Mouse (Mus musculus) NIH3T3 (cell line): Measurements from ENCODE around the gene Mr1.

Source experiments
- DNase-seq: peaks from one replicate; pipeline ENCODE4 v3.0.0-alpha.2; 2012; ENCODE audit warnings: low read depth

The Mr1 gene

GRCm38 (mm10) chr1:155093971-155094707 lies 52.5 kb downstream of the Mr1 start:
- no peak for DNase-seq

- peak; percentile 92 for DNase-seq
Observed at GRCm38 (mm10) chr1:155093145-155093791, 53.3 kb downstream of the Mr1 start.

DNA sequence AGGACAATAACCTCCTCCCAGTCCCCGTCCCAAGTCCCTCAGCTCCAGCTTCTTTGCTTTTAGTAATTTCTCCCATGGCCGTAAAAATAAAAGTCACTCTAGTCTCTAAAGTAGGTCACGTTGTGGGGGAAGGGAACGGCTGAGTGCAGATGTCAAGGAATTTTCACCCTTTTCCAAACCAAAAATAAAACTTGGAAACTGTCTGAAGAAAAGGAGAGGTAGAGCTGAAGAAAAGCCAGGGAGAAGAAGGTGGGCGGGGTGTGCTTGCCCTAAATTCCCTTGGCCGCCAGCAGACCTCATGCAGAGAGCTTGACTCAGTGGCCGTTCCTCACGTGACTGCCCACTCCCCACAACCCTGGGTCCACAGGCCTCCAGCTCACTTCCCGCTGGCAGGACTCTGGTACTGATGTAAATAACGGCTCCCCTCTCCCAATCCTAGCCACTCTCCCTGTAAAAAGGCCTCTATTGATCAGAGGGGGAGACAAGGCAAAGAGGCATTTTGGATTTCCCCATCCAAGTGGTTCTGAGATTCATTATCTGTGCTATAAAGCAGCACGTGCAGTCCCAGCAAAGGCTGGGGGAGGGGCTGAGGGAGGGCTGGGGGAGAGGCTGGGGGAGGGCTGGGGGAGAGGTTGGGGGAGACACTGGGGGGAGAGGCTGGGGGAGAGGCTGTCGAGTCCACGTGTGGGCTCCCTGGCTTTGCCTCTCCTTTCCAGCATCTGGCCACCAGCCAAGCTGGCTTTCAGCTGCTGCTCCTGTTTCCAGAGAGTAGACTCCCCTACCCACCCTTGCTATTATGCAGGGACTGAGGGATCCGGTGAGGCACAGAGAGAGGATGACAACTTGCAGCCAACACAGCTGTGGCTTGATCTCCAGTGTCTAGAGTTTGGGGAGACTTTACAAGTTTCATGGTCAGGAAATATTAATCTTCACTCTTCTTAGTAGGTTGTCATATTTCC lies 54.5 kb downstream of the Mr1 start:
- DNase-seq: peak; percentile 96

DNA sequence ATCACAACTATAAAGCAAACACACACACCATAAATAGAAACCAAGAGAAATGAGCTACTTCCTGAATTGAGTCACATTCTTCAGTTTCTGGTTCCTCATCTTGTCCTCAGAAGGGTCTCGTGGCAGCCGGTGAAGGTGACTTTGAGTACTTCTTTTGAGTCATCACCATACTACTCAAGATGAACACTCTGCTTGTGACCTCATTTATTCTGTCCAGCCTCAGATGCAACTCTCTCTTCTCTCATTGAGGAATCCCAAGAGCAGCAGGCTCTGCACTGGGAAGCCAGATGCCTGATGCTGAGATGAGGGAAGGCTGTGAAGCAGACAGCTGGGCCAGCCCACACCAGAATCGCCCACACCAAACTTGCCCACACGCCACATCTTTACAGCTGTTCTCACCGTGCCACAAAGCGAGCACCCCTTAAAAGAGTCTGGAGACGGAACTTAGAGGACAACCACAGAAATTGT lies 55.2 kb downstream of the Mr1 start:
- peak; percentile 53 for DNase-seq

DNA sequence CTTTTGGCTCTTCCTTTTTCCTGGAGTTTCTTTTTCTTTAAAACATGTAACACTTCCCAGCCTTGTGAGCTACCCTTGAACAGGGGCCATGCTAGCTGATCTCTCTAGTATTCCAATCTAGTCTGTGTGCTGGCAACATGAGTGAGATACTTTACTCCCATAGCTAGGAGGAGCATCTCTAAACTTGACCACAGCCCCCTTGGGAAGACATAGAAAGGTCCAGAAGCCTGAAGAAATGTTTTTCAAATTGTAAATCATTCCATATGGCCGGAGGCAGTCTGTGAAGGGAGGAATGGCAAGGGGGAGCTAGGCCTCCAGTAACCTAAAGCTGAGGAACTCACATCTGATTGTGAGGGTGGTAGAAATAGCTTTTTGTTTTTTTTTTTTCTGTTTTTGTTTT lies 55.9 kb downstream of the Mr1 start:
- peak; percentile 91 for DNase-seq

GRCm38 (mm10) chr1:155090327-155090726 lies 56.3 kb downstream of the Mr1 start:
- DNase-seq: no peak

DNA sequence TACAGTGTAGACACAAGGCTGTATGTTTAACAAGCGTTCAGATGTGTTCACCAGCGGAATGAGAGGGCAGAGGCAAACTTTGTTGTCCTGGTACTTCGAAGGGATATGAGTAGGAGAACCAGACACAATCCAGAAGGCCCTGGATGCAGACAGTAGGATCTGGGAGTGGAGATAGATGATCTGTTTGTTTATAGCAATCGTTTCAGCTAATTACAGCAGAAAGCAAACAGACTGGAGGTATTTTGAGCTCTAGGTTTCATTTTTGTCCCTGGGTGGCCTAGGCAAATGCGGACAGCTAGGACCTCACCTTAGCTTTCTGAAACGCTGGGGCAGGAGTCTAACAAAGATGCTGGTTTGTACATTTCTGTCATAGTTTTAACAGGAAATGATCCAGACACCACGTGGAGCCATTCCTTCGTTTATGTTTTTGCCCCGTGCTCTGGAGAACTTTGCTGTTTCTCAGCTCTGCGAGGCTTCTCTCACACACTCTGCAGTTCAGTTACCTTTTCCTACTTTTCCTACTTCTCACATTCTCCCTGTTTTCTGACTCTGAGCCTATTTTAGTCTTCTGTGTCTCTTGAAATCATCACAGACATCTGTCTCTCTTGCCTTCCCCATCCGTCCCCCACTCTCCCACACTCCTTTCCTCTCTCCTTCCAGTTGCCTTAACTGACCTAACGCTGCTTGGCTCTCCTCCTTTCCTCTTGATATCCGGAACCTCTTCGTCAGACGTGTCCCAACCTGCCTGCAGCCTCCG lies 57.6 kb downstream of the Mr1 start:
- DNase-seq: no peak

DNA sequence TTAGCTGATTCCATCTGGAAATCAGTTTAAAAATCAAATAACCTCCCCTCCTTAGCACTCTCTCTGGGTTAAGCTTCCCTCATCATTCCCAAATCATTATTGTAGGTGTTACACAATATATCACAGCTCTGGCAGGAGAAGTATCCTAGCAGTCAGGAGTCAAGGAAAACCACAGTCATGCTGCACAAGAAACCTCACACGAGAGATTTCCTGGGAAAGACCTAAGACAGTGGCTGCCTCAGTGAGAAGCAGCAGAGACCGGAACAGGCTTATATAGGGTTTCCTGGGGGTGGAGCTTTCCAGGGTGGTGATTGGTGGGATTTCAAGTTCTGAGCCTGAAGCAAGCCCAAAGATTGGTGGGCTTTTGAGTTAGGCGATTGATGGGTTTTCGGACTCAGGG lies 58.6 kb downstream of the Mr1 start:
- peak; percentile 61 for DNase-seq

- peak; percentile 41 for DNase-seq
Observed at GRCm38 (mm10) chr1:155086893-155087292, 59.7 kb downstream of the Mr1 start.

DNA sequence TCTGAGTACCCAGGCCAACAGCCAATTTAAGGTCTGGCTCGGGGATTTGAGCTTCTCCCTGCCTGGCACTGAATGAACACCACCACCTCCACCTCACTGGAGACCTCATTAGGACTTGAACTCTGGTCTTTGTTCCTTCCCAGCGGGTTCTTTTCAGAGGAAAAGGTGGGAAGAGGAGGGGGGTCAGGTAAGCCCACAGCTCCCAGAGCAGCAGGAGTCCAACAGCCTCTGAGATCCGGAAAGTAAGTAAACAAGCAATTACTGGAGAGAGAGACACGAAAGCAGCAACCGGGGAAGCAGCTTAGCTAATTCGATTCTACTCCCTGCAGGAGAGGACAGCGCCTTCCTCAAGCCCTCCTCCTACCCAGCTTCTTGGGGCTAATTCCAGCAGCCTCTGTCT lies 60.2 kb downstream of the Mr1 start:
- DNase-seq: peak; percentile 35

DNA sequence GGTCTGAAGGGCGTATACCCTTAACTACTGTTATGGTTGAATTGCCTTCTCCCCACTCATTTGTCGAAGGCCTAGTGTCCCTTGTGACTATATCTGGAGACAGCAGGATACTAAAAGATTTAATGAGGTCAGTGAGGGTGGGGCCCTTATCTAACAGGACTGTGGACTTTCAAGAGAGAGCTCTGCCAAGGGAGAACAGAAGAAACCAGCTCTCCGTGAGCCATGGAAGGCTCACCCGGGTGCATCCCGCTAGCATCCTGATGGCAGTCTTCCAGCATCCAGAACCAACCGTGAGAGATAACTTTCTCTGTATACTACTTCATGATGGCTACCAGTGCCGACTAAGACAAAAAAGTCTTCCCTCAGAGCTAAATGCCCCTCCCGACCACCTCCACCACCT lies 61.8 kb downstream of the Mr1 start:
- DNase-seq: no peak

GRCm38 (mm10) chr1:155083271-155084265 lies 63.0 kb downstream of the Mr1 start:
- peak; percentile 99 for DNase-seq

GRCm38 (mm10) chr1:155082965-155083268 lies 63.7 kb downstream of the Mr1 start:
- peak; percentile 80 for DNase-seq

DNA sequence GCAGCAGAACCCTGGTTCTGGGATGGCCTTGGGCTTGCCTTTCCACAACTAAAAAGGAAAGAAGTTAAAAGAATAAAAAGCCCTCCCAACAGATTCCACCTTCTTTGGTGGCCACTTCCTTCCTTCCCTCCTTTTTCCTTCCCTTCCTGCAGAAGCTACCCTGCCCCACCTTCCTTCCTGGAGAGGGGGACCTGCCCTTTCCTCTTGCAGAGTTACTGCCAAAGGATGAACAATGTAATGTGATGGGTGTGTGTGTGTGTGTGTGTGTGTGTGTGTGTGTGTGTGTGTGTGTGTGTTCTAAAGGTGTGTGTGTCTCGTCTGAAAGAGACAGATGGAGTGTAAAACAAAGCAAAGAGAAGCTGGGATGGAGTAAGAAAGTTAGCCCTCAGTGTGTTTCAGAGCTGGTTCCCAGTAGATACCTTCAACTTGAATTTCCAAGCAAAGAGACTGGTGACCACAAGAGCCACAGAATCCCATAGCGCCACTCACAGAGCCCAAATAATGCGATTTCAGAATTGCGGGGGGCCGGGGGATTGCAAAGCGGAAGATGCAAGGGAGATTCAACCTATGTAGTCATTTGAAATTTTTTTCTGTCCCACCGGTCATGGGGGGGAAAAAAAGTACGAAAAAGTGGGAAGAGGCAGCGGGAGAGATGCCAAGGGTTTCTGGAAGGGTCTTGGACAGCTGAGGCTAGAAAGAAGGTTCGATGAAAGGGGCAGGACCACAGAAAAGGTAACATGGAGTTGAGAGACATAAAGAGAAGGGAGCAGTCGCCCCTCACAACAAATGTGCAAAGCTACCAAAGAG lies 64.3 kb downstream of the Mr1 start:
- DNase-seq: no peak

- no peak for DNase-seq
Observed at GRCm38 (mm10) chr1:155077675-155078074, 68.9 kb downstream of the Mr1 start.
